Mouse (Mus musculus) stomach, embryonic 16.5 days (tissue): Measurements from ENCODE around the gene Tmem119. TPM values are rescaled to one million over a fixed set of nuclear protein-coding genes. Genes with fewer than 3 reads are reported as not detected.

Experiments used
- ATAC-seq: fragments of 200-750 bp; cut with Nextera tagmentation; 2 replicates; pipeline ENCODE4 v1.8.0; 2017; ENCODE audit warnings: moderate number of reproducible peaks, moderate TSS enrichment; ENCODE audit not compliant: insufficient read depth, low FRiP score
- H3K27ac ChIP-seq: fragments of 300-500 bp; sonication (generic); 2 replicates; pipeline ENCODE4 v1.5.1; 2014; ENCODE audit warnings: low read length
- H3K27me3 ChIP-seq: fragments of 300-500 bp; sonication (generic); 2 replicates; pipeline ENCODE4 v1.6.1; 2014; ENCODE audit warnings: low read length, control low read depth, mixed read lengths; ENCODE audit not compliant: control insufficient read depth, insufficient read depth
- H3K36me3 ChIP-seq: fragments of 300-500 bp; sonication (generic); 2 replicates; pipeline ENCODE4 v1.6.1; 2014; ENCODE audit warnings: low read length; ENCODE audit not compliant: control insufficient read depth, insufficient read depth
- H3K4me1 ChIP-seq: fragments of 300-500 bp; sonication (generic); 2 replicates; pipeline ENCODE4 v1.6.1; 2014; ENCODE audit warnings: low read length, control low read depth, mixed read lengths; ENCODE audit not compliant: control insufficient read depth, insufficient read depth
- H3K4me2 ChIP-seq: fragments of 300-500 bp; sonication (generic); 2 replicates; pipeline ENCODE4 v1.6.1; 2014; ENCODE audit warnings: low read depth, low read length, mixed read lengths
- H3K4me3 ChIP-seq: fragments of 300-500 bp; sonication (generic); replicated peaks from 2 replicates; pipeline ENCODE4 v1.5.1; 2014; ENCODE audit warnings: mild to moderate bottlenecking, low read length
- H3K9ac ChIP-seq: fragments of 300-500 bp; sonication (generic); 2 replicates; pipeline ENCODE4 v1.6.1; 2014; ENCODE audit warnings: low read length
- H3K9me3 ChIP-seq: fragments of 300-500 bp; sonication (generic); replicated peaks from 2 replicates; pipeline ENCODE4 v1.6.1; 2016; ENCODE audit warnings: low read length, control low read depth; ENCODE audit not compliant: control insufficient read depth
- WGBS: fragments of 180-500 bp; shearing (Covaris S2); extraction: QIAGEN DNeasy Blood & Tissue Kit; methylation state at CpG from one replicate; pipeline ENCODE4 v1.1.7; 2014; 5-methylcytosine and 5-hydroxymethylcytosine counted together
- polyA plus RNA-seq: library from polyadenylated mRNA; unstranded; fragments of >200 nt; fragmentation: Nextera tagmentation; extraction: Ambion mirVana; gene quantifications from 2 replicates; pipeline ENCODE4 v1.2.1, GENCODE M21; 2015

The Tmem119 gene
- polyA plus RNA-seq, 1 experiment from 2014 or later, result 73.0 TPM

GRCm38 (mm10) chr5:113840443-113840842 is 40.1 kb upstream of the Tmem119 start:
- Histone ChIP-seq H3K9me3 (no peaks in the 10 kb centered on the region), H3K27me3 (no peaks in the 10 kb centered on the region), H3K9ac (no peak overlapping the region), H3K36me3 (peaks cover 19% of the 10 kb centered on the region; the same call in 1 of the 2 replicates), H3K4me1 (peaks cover 10% of the 10 kb centered on the region), H3K4me2 (no peak overlapping the region), H3K4me3 (no peak overlapping the region), H3K27ac (no peak overlapping the region)
- ATAC-seq, result no peak
- WGBS, result 82% methylated on average over 4 of the region's 4 CpGs

GRCm38 (mm10) chr5:113836961-113837360 is 36.6 kb upstream of the Tmem119 start:
- H3K27me3 ChIP-seq, result no peaks in the 10 kb centered on the region
- no peak for ATAC-seq
- no peak overlapping the region for H3K9ac ChIP-seq
- no peaks in the 10 kb centered on the region for H3K9me3 ChIP-seq
- H3K4me2 ChIP-seq, result no peak overlapping the region
- 78% methylated on average over 10 of the region's 10 CpGs for WGBS
- H3K4me3 ChIP-seq, result no peak overlapping the region
- no peak overlapping the region for H3K27ac ChIP-seq
- no peaks in the 10 kb centered on the region; the same call in 1 of the 2 replicates for H3K4me1 ChIP-seq
- H3K36me3 ChIP-seq, result 0 out of 2 replicates have a peak, but pooled peaks cover 7% of the 10 kb centered on the region

DNA sequence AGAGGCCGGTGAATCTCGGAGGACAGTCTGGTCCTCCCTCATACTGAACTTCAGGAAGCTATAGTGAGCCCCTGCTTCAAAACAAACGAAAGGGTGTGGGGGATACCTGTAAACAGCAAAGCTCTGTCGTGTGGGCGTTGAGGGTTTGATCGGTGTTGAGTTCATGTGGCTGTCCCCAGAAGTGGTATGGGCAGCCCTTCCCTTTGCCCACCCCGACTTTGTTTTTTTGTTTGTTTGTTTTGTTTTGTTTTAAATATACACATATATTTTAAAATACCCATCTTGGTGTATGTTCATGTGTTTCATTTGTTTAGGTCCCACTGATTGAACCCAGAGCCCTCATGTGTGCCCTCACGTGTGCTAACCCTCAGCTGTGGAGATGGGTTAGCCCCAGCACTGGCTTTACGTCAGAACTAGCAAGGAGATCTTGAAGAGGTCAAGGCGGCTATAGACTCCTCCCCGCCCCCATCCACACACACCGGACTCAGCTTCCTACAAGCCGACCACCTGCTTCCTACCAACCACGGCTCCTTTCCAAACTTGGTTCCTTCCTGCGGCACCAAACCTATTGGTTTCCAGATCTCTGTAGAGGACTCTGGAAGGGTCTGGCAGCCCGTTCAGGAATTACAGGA is 33.1 kb upstream of the Tmem119 start:
- H3K9me3 ChIP-seq, result no peaks in the 10 kb centered on the region
- ATAC-seq, result no peak
- H3K36me3 ChIP-seq, result no peaks in the 10 kb centered on the region
- no peak overlapping the region for H3K4me3 ChIP-seq
- 51% methylated on average over 16 of the region's 16 CpGs for WGBS
- no peak overlapping the region for H3K4me2 ChIP-seq
- no peaks in the 10 kb centered on the region for H3K4me1 ChIP-seq
- H3K9ac ChIP-seq, result no peak overlapping the region
- no peaks in the 10 kb centered on the region for H3K27me3 ChIP-seq
- H3K27ac ChIP-seq, result no peak overlapping the region

GRCm38 (mm10) chr5:113832490-113832901 is 32.2 kb upstream of the Tmem119 start, which contains the start of gene Selplg:
TSS of gene Selplg (minus strand) at chr5:113832644.
- Histone ChIP-seq H3K27ac (no peak within 1 kb of the TSS), H3K27me3 (no peaks in the 10 kb centered on the region), H3K4me3 (no peak within 1 kb of the TSS), H3K4me1 (no peaks in the 10 kb centered on the region), H3K4me2 (no peak within 1 kb of the TSS), H3K9ac (no peak within 1 kb of the TSS), H3K9me3 (no peaks in the 10 kb centered on the region), H3K36me3 (no peaks in the 10 kb centered on the region)
- ATAC-seq, result no peak
- 29% methylated on average over 8 of the region's 8 CpGs for WGBS

DNA sequence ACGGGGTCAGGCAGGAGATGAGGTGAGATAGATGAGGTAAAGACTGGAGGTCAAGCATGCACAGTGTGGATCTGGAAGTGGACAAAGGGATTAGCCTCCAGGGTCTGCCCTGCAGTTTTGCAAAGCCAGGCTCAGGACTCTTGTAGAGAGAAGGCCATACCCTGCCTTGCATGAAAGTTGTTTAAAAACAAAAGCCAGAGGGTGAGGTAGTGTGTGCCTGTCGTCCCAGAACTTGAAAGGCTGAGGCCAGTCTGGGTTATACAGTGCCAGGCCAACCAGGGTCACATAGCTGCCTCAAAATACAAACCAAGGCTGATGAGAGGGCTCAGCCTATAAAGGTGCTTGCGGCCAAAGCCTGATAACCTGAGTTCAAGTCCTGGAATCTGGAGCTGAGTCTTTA is 31.4 kb upstream of the Tmem119 start:
- WGBS, result 52% methylated on average over 3 of the region's 3 CpGs
- no peak for ATAC-seq
- H3K9ac ChIP-seq, result no peak overlapping the region
- H3K36me3 ChIP-seq, result no peaks in the 10 kb centered on the region
- H3K4me1 ChIP-seq, result no peaks in the 10 kb centered on the region
- H3K4me2 ChIP-seq, result no peak overlapping the region
- no peaks in the 10 kb centered on the region for H3K9me3 ChIP-seq
- H3K4me3 ChIP-seq, result no peak overlapping the region
- no peak overlapping the region for H3K27ac ChIP-seq
- no peaks in the 10 kb centered on the region for H3K27me3 ChIP-seq

DNA sequence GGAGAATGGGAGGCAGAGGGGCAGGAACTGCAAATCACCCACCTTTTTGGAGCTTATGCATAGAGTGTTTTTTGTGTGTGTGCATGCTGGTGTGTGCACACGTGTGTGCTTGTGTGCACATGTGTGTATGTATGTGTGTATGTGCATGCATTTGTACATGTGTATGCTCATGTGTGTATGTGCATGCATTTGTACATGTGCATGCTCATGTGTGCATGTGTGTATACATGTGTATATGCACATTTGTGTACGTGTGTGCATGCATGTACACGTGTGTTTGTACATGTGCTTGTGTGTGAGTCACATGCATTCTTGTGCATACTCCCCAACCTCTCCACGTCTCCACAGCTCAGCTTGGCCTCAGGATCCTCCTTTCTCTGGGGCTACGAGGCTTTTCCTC is 30.5 kb upstream of the Tmem119 start:
- H3K27ac ChIP-seq, result no peak overlapping the region
- no peaks in the 10 kb centered on the region for H3K4me1 ChIP-seq
- H3K27me3 ChIP-seq, result no peaks in the 10 kb centered on the region
- H3K4me2 ChIP-seq, result no peak overlapping the region
- H3K9ac ChIP-seq, result no peak overlapping the region
- no peak for ATAC-seq
- WGBS, result 89% methylated on average over 5 of the region's 5 CpGs
- no peaks in the 10 kb centered on the region for H3K36me3 ChIP-seq
- H3K9me3 ChIP-seq, result no peaks in the 10 kb centered on the region
- no peak overlapping the region for H3K4me3 ChIP-seq

- Histone ChIP-seq H3K9ac (no peak overlapping the region), H3K27me3 (no peaks in the 10 kb centered on the region), H3K4me2 (no peak overlapping the region), H3K27ac (no peak overlapping the region), H3K4me1 (no peaks in the 10 kb centered on the region), H3K36me3 (no peaks in the 10 kb centered on the region), H3K4me3 (no peak overlapping the region), H3K9me3 (no peaks in the 10 kb centered on the region)
- WGBS, result 60% methylated on average over 10 of the region's 10 CpGs
- ATAC-seq, result no peak
These were observed 30.0 kb upstream of the Tmem119 start for GRCm38 (mm10) chr5:113830292-113830643.

DNA sequence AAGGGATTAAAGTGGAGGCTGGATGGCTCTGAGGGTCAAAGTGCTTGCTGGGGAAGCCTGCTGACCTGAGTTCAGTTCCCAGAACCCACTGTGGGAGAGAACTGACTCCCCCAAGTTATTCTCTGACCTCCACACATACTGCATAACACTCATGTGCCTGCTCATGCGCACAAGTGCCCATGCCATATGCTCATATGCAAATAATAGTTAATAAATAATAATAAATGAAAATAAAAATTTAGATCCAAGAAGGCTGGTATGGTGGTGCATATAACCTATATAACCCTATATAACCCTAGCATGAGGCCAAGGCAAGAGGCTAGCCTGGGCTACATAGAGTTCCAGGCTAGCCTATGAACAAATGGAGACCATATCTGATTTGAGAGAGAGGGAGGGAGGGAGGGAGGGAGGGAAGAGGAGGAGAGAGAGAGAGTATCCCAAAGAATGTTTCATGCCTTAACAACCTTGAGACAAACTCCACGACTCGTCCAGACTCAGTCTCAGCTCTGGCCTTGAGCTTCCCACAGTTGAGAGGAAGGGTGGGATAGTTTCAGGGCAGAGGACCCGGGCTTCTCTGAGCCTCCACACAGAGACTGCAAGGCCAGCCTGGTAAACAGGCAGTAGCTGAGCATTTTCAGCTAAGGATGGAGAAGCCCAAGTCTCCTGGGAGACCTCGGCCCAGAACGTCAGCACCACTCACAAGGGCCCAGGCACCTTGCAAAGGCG is 29.4 kb upstream of the Tmem119 start:
- Histone ChIP-seq H3K36me3 (no peaks in the 10 kb centered on the region), H3K4me1 (no peaks in the 10 kb centered on the region), H3K4me2 (no peak overlapping the region), H3K9ac (no peak overlapping the region), H3K9me3 (no peaks in the 10 kb centered on the region), H3K4me3 (no peak overlapping the region), H3K27ac (no peak overlapping the region), H3K27me3 (no peaks in the 10 kb centered on the region)
- 75% methylated on average over 7 of the region's 7 CpGs for WGBS
- ATAC-seq, result no peak

GRCm38 (mm10) chr5:113828481-113828880 is 28.2 kb upstream of the Tmem119 start:
- no peaks in the 10 kb centered on the region for H3K36me3 ChIP-seq
- peak; percentile 41; the same call in 1 of the 2 replicates for ATAC-seq
- no peaks in the 10 kb centered on the region for H3K27me3 ChIP-seq
- H3K4me2 ChIP-seq, result no peak overlapping the region
- no peak overlapping the region for H3K4me3 ChIP-seq
- no peak overlapping the region for H3K9ac ChIP-seq
- H3K4me1 ChIP-seq, result no peaks in the 10 kb centered on the region
- H3K27ac ChIP-seq, result no peak overlapping the region
- H3K9me3 ChIP-seq, result no peaks in the 10 kb centered on the region
- 40% methylated on average over 7 of the region's 7 CpGs for WGBS
